Mouse (Mus musculus) stomach, embryonic 16.5 days (tissue): ENCODE results near the gene Pex3. TPM values are rescaled to one million over a fixed set of nuclear protein-coding genes. Genes with fewer than 3 reads are reported as not detected.

Experiments
- ATAC-seq: fragments of 200-750 bp; cut with Nextera tagmentation; 2 replicates; pipeline ENCODE4 v1.8.0; 2017; ENCODE audit warnings: moderate number of reproducible peaks, moderate TSS enrichment; ENCODE audit not compliant: insufficient read depth, low FRiP score
- H3K27ac ChIP-seq: fragments of 300-500 bp; sonication (generic); 2 replicates; pipeline ENCODE4 v1.5.1; 2014; ENCODE audit warnings: low read length
- H3K27me3 ChIP-seq: fragments of 300-500 bp; sonication (generic); 2 replicates; pipeline ENCODE4 v1.6.1; 2014; ENCODE audit warnings: low read length, control low read depth, mixed read lengths; ENCODE audit not compliant: control insufficient read depth, insufficient read depth
- H3K36me3 ChIP-seq: fragments of 300-500 bp; sonication (generic); 2 replicates; pipeline ENCODE4 v1.6.1; 2014; ENCODE audit warnings: low read length; ENCODE audit not compliant: control insufficient read depth, insufficient read depth
- H3K4me1 ChIP-seq: fragments of 300-500 bp; sonication (generic); 2 replicates; pipeline ENCODE4 v1.6.1; 2014; ENCODE audit warnings: low read length, control low read depth, mixed read lengths; ENCODE audit not compliant: control insufficient read depth, insufficient read depth
- H3K4me2 ChIP-seq: fragments of 300-500 bp; sonication (generic); 2 replicates; pipeline ENCODE4 v1.6.1; 2014; ENCODE audit warnings: low read depth, low read length, mixed read lengths
- H3K4me3 ChIP-seq: fragments of 300-500 bp; sonication (generic); replicated peaks from 2 replicates; pipeline ENCODE4 v1.5.1; 2014; ENCODE audit warnings: mild to moderate bottlenecking, low read length
- H3K9ac ChIP-seq: fragments of 300-500 bp; sonication (generic); 2 replicates; pipeline ENCODE4 v1.6.1; 2014; ENCODE audit warnings: low read length
- H3K9me3 ChIP-seq: fragments of 300-500 bp; sonication (generic); replicated peaks from 2 replicates; pipeline ENCODE4 v1.6.1; 2016; ENCODE audit warnings: low read length, control low read depth; ENCODE audit not compliant: control insufficient read depth
- WGBS: fragments of 180-500 bp; shearing (Covaris S2); extraction: QIAGEN DNeasy Blood & Tissue Kit; methylation state at CpG from one replicate; pipeline ENCODE4 v1.1.7; 2014; 5-methylcytosine and 5-hydroxymethylcytosine counted together
- polyA plus RNA-seq: library from polyadenylated mRNA; unstranded; fragments of >200 nt; fragmentation: Nextera tagmentation; extraction: Ambion mirVana; gene quantifications from 2 replicates; pipeline ENCODE4 v1.2.1, GENCODE M21; 2015

The Pex3 gene
- polyA plus RNA-seq, 1 experiment from 2014 or later: 24.0 TPM

- 66% methylated on average over 6 of the region's 6 CpGs for WGBS
- no peak overlapping the region for H3K27ac ChIP-seq
- no peak overlapping the region for H3K4me2 ChIP-seq
- ATAC-seq: no peak
- no peaks in the 10 kb centered on the region for H3K9me3 ChIP-seq
- 0 out of 2 replicates have a peak, but pooled peaks cover 7% of the 10 kb centered on the region for H3K4me1 ChIP-seq
- no peak overlapping the region for H3K9ac ChIP-seq
- no peaks in the 10 kb centered on the region for H3K36me3 ChIP-seq
- H3K27me3 ChIP-seq: no peaks in the 10 kb centered on the region
- no peak overlapping the region for H3K4me3 ChIP-seq
These were observed 19.5 kb upstream of the Pex3 start for GRCm38 (mm10) chr10:13572410-13572809.

- Histone ChIP-seq H3K36me3 (no peaks in the 10 kb centered on the region), H3K4me1 (0 out of 2 replicates have a peak, but pooled peaks cover 7% of the 10 kb centered on the region), H3K9me3 (no peaks in the 10 kb centered on the region), H3K9ac (no peak overlapping the region), H3K4me3 (no peak overlapping the region), H3K4me2 (no peak overlapping the region), H3K27ac (no peak overlapping the region), H3K27me3 (no peaks in the 10 kb centered on the region)
- WGBS: 27% methylated on average over 10 of the region's 10 CpGs
- ATAC-seq: no peak
These were observed 19.1 kb upstream of the Pex3 start for GRCm38 (mm10) chr10:13572003-13572402.

- WGBS: 69% methylated on average over 9 of the region's 9 CpGs
- H3K9me3 ChIP-seq: no peaks in the 10 kb centered on the region
- no peak overlapping the region for H3K9ac ChIP-seq
- no peak for ATAC-seq
- H3K27me3 ChIP-seq: no peaks in the 10 kb centered on the region
- H3K4me3 ChIP-seq: no peak overlapping the region
- H3K4me2 ChIP-seq: no peak overlapping the region
- H3K4me1 ChIP-seq: 0 out of 2 replicates have a peak, but pooled peaks cover 3% of the 10 kb centered on the region
- no peak overlapping the region for H3K27ac ChIP-seq
- H3K36me3 ChIP-seq: no peaks in the 10 kb centered on the region
These were observed 18.0 kb upstream of the Pex3 start for GRCm38 (mm10) chr10:13570697-13571538.

GRCm38 (mm10) chr10:13569818-13570217 lies 16.9 kb upstream of the Pex3 start:
- H3K4me1 ChIP-seq: 0 out of 2 replicates have a peak, but pooled peaks cover 3% of the 10 kb centered on the region
- H3K4me3 ChIP-seq: no peak overlapping the region
- H3K4me2 ChIP-seq: no peak overlapping the region
- H3K9ac ChIP-seq: no peak overlapping the region
- WGBS: 55% methylated on average over 7 of the region's 7 CpGs
- H3K27ac ChIP-seq: no peak overlapping the region
- no peaks in the 10 kb centered on the region for H3K9me3 ChIP-seq
- no peaks in the 10 kb centered on the region for H3K27me3 ChIP-seq
- no peaks in the 10 kb centered on the region for H3K36me3 ChIP-seq
- ATAC-seq: peak; percentile 17; the same call in 1 of the 2 replicates

GRCm38 (mm10) chr10:13566393-13566792 lies 13.5 kb upstream of the Pex3 start:
- Histone ChIP-seq H3K4me3 (peak overlapping the region; percentile 17), H3K4me1 (no peaks in the 10 kb centered on the region), H3K27me3 (no peaks in the 10 kb centered on the region), H3K9ac (no peak overlapping the region), H3K36me3 (0 out of 2 replicates have a peak, but pooled peaks cover 5% of the 10 kb centered on the region), H3K27ac (no peak overlapping the region), H3K9me3 (no peaks in the 10 kb centered on the region), H3K4me2 (peak overlapping the region; percentile 40)
- WGBS: 46% methylated on average over 13 of the region's 13 CpGs
- no peak; the same call in 1 of the 2 replicates for ATAC-seq

GRCm38 (mm10) chr10:13565080-13565448 lies 12.1 kb upstream of the Pex3 start:
- 46% methylated on average over 8 of the region's 8 CpGs for WGBS
- no peaks in the 10 kb centered on the region for H3K9me3 ChIP-seq
- peak overlapping the region; percentile 23 for H3K4me3 ChIP-seq
- H3K36me3 ChIP-seq: 0 out of 2 replicates have a peak, but pooled peaks cover 5% of the 10 kb centered on the region
- H3K9ac ChIP-seq: 0 out of 2 replicates have a peak overlapping the region, but pooled peaks have one; percentile 54
- H3K4me1 ChIP-seq: no peaks in the 10 kb centered on the region
- peak overlapping the region; percentile 51 for H3K4me2 ChIP-seq
- no peaks in the 10 kb centered on the region for H3K27me3 ChIP-seq
- no peak overlapping the region for H3K27ac ChIP-seq
- no peak for ATAC-seq

GRCm38 (mm10) chr10:13564364-13565079 lies 11.6 kb upstream of the Pex3 start:
- WGBS: 24% methylated on average over 24 of the region's 24 CpGs
- Histone ChIP-seq H3K4me2 (peak overlapping the region; percentile 51), H3K9me3 (no peaks in the 10 kb centered on the region), H3K27me3 (no peaks in the 10 kb centered on the region), H3K4me1 (no peaks in the 10 kb centered on the region), H3K9ac (peak overlapping the region; percentile 54; the same call in 1 of the 2 replicates), H3K4me3 (peak overlapping the region; percentile 23), H3K27ac (no peak overlapping the region), H3K36me3 (0 out of 2 replicates have a peak, but pooled peaks cover 5% of the 10 kb centered on the region)
- ATAC-seq: peak; percentile 40; the same call in 1 of the 2 replicates

GRCm38 (mm10) chr10:13560014-13560674 lies 7.2 kb upstream of the Pex3 start:
- 86% methylated on average over 13 of the region's 13 CpGs for WGBS
- no peak overlapping the region for H3K27ac ChIP-seq
- ATAC-seq: no peak

More at GRCm38 (mm10) chr10:13560014-13560674, 7.2 kb upstream of the Pex3 start:
- Histone ChIP-seq H3K9me3 (no peaks in the 10 kb centered on the region), H3K4me2 (no peak overlapping the region), H3K4me3 (no peak overlapping the region), H3K27me3 (no peaks in the 10 kb centered on the region), H3K9ac (no peak overlapping the region), H3K4me1 (no peaks in the 10 kb centered on the region), H3K36me3 (0 out of 2 replicates have a peak, but pooled peaks cover 5% of the 10 kb centered on the region)
